Mouse (Mus musculus) CD4-positive, CD25-positive, alpha-beta regulatory T cell, adult 2 months (primary cell): Measurements from ENCODE around the gene Fndc3b.

Source experiments
- DNase-seq: peaks from one replicate; pipeline ENCODE4 v3.0.0-alpha.2; 2012; ENCODE audit warnings: low read depth, low spot score

Fndc3b gene

GRCm38 (mm10) chr3:27710648-27711428, at the start of gene Fndc3b:
TSS of gene Fndc3b (minus strand) at chr3:27711307.
- DNase-seq = peak; percentile 86

GRCm38 (mm10) chr3:27760278-27760677, 49.2 kb upstream of the Fndc3b start:
- DNase-seq = no peak

DNA sequence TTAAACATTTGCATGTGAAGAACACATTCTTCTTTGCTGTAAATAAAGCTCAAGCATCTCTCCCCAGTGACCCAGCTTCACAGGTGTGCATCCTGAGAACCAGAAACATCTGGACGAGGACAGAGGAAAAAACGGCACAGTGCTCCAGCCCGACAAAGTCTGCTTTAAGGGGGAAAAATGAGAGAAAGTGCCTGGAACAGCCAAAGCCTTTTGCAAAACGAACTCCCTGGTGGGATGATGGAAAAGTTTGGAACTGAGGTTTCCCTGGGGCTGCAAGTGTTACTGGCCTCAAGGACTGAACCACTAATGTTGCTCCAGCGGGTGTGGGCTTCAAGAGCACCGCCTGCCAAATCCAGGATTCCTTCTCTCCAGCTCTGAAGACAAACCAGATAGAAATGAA, 47.9 kb upstream of the Fndc3b start:
- DNase-seq = no peak

DNA sequence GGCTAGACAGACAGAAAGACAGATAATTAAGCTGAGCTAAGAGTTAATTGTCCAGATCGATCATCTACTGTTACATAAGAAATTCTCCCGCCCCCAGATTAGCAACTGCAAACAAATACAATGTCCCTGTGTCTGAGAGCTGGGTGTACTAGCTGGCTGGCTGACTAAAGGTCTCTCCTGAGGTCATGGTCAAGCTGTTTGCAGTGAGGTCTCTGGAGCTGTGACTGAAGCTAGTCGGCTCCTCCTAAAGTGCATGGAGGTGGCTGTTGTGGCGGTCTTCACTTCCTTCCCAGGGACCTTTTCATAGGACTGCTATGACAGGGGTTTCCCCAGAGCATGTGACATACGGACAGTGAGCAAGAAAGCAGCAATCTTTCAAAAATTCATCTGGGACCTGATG, 40.5 kb upstream of the Fndc3b start:
- DNase-seq = no peak

- no peak for DNase-seq
Observed at GRCm38 (mm10) chr3:27751156-27751555, 40.0 kb upstream of the Fndc3b start.

- no peak for DNase-seq
Observed at GRCm38 (mm10) chr3:27745651-27746050, 34.5 kb upstream of the Fndc3b start.

GRCm38 (mm10) chr3:27744754-27745153, 33.6 kb upstream of the Fndc3b start:
- no peak for DNase-seq

DNA sequence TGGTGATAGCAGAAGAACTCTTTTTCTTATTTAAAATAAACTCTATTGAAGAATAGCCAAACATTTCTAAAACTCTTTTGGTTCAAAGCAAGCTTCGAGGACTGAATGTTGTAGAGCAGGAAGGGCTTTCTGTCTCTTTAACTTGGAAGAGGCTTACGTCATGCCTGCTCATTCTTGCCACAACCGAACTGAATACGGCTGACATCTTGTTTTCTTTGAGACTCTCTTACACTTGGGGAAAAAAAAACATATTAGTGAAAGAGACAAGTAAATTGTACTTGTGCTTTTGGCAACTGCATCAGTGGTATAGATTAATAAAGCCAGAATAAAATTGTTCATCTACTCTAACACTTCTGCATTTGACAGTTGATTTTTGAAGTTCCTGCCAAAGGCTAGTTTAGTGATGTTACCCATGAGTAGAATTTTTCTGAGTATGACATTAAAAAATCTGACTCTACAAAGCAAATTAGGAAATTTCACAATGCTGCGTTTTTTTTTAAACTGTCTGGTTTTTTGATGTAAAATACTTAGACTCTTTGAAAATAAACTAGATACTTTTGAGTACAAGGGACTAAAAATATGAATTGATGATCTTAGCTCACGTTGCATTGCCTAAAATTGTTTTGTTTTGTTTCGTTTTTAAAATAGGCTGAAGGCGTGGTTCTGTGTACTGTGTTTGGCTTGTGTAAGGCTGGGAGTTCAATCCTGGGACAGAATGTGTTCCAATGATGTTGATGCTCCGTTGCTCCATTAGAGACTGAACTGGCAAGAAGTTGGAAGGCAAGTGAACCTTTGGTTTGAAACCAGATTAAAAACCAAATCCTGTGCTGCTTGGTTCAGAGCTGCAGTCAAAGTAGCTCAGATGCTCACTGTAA, 32.4 kb upstream of the Fndc3b start:
- no peak for DNase-seq

DNA sequence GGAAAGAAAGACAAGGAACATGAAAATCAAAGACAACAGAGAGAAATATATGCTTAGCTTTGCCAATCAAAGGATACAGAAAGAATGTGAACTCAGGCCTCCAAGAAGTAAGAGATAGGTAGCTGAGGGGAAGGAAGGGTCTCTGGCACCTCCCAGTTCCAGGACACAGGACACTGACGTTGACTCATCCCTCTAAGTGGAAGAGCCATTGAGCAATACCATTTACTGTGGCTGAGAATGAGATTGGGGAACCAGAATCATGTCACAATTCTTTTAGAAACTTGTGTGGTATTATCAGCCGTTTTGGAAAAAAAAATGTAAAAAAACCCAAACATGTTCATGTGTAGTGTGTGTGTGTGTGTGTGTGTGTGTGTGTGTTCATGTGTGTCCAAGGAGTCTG, 31.0 kb upstream of the Fndc3b start:
- DNase-seq = no peak

GRCm38 (mm10) chr3:27740136-27740535, 29.0 kb upstream of the Fndc3b start:
- DNase-seq = no peak

DNA sequence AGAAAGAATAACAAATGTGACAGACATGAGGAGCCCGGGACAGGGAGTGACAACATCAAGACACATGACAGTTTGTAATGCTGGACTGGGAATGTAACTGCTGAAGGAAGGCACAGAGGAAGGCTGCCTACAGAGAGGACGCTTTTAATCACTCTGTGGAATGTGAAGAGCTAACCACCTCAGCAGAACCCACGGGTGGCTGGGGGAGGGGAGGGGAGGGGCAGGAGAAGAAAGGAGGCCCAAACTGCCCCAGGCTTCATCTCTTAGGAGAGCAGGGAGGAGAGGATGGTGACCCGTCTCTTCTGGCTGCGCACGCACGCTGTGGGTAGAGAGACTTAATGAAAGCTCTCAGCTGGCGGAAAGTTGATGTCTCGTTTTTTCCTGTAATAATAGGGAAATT, 25.1 kb upstream of the Fndc3b start:
- DNase-seq = no peak

GRCm38 (mm10) chr3:27735113-27735512, 24.0 kb upstream of the Fndc3b start:
- no peak for DNase-seq

- DNase-seq = no peak
Observed at GRCm38 (mm10) chr3:27728798-27729782, 18.0 kb upstream of the Fndc3b start.

DNA sequence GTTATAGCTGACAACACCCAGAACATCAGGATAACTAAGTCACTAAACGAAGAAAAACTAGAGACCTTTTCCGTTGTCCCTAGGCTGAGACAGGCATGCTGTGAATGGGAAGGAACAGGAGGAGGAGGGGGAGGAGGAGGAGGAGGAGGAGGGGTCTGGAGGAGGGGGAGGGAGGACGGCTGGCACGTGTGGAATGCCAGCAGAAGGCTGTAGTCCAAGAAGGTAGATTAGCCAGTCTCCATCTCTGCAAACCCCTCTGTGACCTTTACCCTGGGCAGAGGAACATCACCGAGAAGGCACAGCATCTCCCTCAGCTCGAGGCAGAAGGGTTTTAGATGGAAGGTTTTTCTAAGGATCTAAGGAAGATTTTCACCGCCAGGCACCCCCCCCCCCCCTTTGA, 17.1 kb upstream of the Fndc3b start:
- DNase-seq = no peak

DNA sequence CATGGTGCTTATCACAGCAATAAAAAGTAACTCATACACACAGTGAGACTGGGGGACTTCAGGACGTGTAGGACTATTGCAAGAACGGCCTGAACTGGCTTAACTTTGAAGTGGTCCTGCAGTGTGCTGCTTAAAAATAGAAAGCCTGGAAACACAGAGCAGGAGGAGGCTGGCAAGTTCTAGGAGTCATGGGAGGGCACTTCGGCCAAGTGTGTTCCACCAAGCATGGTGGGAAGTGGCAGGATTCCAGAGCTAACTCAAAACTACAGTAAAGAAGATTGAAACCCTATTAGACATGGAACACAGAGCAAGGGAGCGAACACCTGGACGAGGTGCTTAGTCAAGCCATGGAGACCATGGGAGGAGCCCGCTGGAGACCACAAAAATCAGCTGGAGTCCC, 14.6 kb upstream of the Fndc3b start:
- no peak for DNase-seq

GRCm38 (mm10) chr3:27724208-27724607, 13.1 kb upstream of the Fndc3b start:
- DNase-seq = no peak

GRCm38 (mm10) chr3:27718829-27719365, 7.8 kb upstream of the Fndc3b start:
- no peak for DNase-seq

DNA sequence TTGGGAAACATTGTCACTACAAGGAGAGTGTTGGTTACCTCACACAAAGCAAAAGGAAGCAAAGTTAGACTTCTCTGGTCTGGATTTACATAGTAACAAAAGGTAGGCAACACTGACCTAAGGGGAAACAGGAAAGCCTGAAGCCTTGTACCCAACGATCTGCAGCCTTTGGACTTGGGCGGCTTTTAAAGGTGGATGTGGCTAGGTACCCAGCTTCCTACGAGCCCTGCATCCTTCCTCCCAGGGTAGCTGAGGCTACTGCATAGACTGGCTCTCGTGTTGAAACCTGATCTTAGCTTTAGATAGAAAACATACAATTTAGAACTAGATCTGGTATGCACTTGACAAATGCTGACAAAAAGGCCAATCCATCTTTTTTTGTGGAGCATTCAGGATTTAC, 2.9 kb upstream of the Fndc3b start:
- DNase-seq = no peak

- DNase-seq = no peak
Observed at GRCm38 (mm10) chr3:27712421-27712820, 1.3 kb upstream of the Fndc3b start.

- DNase-seq = peak; percentile 29
Observed at GRCm38 (mm10) chr3:27709906-27710647, 1.0 kb downstream of the Fndc3b start.
